Mouse (Mus musculus) embryonic facial prominence, embryonic 14.5 days (tissue): Measurements from ENCODE around the gene Dis3l. TPM values are rescaled to one million over a fixed set of nuclear protein-coding genes. Genes with fewer than 3 reads are reported as not detected.

Experiments used
- ATAC-seq: fragments of 200-750 bp; cut with Nextera tagmentation; 2 replicates; pipeline ENCODE4 v1.8.0; 2017; ENCODE audit warnings: low read depth, moderate number of reproducible peaks, moderate TSS enrichment
- DNase-seq: peaks from one replicate; pipeline ENCODE4 v3.0.0-alpha.2; 2015; ENCODE audit warnings: low spot score
- H3K27ac ChIP-seq: fragments of 300-500 bp; sonication (generic); replicated peaks from 2 replicates; pipeline ENCODE4 v1.5.1; 2014; ENCODE audit warnings: low read depth, mild to moderate bottlenecking, low read length, moderate library complexity
- H3K27me3 ChIP-seq: fragments of 300-500 bp; sonication (generic); replicated peaks from 2 replicates; pipeline ENCODE4 v1.6.1; 2014; ENCODE audit warnings: low read length; ENCODE audit not compliant: control insufficient read depth, insufficient read depth
- H3K36me3 ChIP-seq: fragments of 300-500 bp; sonication (generic); 2 replicates; pipeline ENCODE4 v1.6.1; 2014; ENCODE audit warnings: low read length, mixed read lengths; ENCODE audit not compliant: control insufficient read depth, insufficient read depth
- H3K4me1 ChIP-seq: fragments of 300-500 bp; sonication (generic); 2 replicates; pipeline ENCODE4 v1.6.1; 2014; ENCODE audit warnings: antibody characterized with exemption, low read length; ENCODE audit not compliant: control insufficient read depth, insufficient read depth
- H3K4me2 ChIP-seq: fragments of 300-500 bp; sonication (generic); 2 replicates; pipeline ENCODE4 v1.6.1; 2014; ENCODE audit warnings: low read depth, mild to moderate bottlenecking, low read length, moderate library complexity, mixed read lengths
- H3K4me3 ChIP-seq: fragments of 300-500 bp; sonication (generic); 2 replicates; pipeline ENCODE4 v1.5.1; 2014; ENCODE audit warnings: low read depth, mild to moderate bottlenecking, low read length
- H3K9ac ChIP-seq: fragments of 300-500 bp; sonication (generic); 2 replicates; pipeline ENCODE4 v1.6.1; 2014; ENCODE audit warnings: low read depth, mild to moderate bottlenecking, low read length, moderate library complexity, mixed read lengths
- H3K9me3 ChIP-seq: fragments of 300-500 bp; sonication (generic); 2 replicates; pipeline ENCODE4 v1.6.1; 2016; ENCODE audit warnings: low read length; ENCODE audit not compliant: control insufficient read depth
- WGBS: fragments of 180-500 bp; shearing (Covaris S2); extraction: QIAGEN DNeasy Blood & Tissue Kit; methylation state at CpG from one replicate; pipeline ENCODE4 v1.1.7; 2014; 5-methylcytosine and 5-hydroxymethylcytosine counted together
- polyA plus RNA-seq: library from polyadenylated mRNA; unstranded; fragments of >200 nt; fragmentation: Nextera tagmentation; extraction: Ambion mirVana; gene quantifications from 2 replicates; pipeline ENCODE4 v1.2.1, GENCODE M21; 2014

The Dis3l gene
- polyA plus RNA-seq, 1 experiment from 2014 or later: 19.6 TPM

- Histone ChIP-seq H3K27ac (no peak overlapping the region), H3K36me3 (no peaks in the 10 kb centered on the region), H3K9me3 (no peaks in the 10 kb centered on the region), H3K4me3 (no peak overlapping the region), H3K4me1 (no peaks in the 10 kb centered on the region), H3K4me2 (no peak overlapping the region), H3K27me3 (no peaks in the 10 kb centered on the region), H3K9ac (no peak overlapping the region)
- 57% methylated on average over 7 of the region's 7 CpGs for WGBS
- no peak for DNase-seq
- ATAC-seq: no peak
These were observed 28.8 kb upstream of the Dis3l start for GRCm38 (mm10) chr9:64369871-64370270.

DNA sequence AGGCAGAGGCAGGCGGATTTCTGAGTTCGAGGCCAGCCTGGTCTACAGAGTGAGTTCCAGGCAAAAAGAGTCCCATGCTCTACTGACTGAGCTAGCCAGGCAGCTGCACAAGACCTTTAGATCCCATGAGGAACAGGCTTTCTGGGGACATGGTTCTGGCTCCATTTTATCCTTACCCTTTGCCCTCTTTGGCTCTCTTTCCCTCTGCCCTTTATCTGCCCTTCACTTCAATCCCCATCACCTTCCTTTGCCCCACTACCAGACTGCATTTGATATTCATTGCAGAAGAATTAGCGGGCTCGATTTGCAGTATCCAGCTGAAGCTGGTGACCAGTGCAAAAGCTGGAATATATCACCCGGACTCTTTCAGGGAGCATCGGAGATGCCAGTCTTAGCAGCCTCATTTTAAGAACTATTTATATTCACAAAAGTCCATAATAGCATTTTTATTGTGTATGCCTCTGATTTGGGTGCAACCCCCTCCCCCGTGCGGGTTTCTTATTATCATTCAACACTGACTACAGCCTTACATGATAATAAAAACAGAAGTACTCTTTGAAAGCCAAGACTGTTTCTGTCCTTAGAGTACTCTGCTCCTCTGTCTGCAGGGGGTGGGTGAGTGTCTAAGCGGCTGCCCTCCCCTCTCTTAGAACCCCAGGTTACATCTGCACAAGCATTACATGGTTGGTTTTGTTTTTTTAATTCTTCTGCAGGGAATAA is 20.3 kb upstream of the Dis3l start:
- ATAC-seq: no peak
- Histone ChIP-seq H3K27me3 (no peaks in the 10 kb centered on the region), H3K36me3 (no peaks in the 10 kb centered on the region), H3K9ac (no peak overlapping the region), H3K4me1 (no peaks in the 10 kb centered on the region), H3K9me3 (no peaks in the 10 kb centered on the region), H3K4me2 (no peak overlapping the region), H3K4me3 (no peak overlapping the region), H3K27ac (no peak overlapping the region)
- 83% methylated on average over 9 of the region's 9 CpGs for WGBS
- DNase-seq: no peak

- DNase-seq (no peak), ATAC-seq (no peak)
- Histone ChIP-seq H3K4me3 (no peak overlapping the region), H3K4me2 (no peak overlapping the region), H3K9ac (no peak overlapping the region), H3K27me3 (no peaks in the 10 kb centered on the region), H3K4me1 (no peaks in the 10 kb centered on the region), H3K36me3 (no peaks in the 10 kb centered on the region), H3K9me3 (no peaks in the 10 kb centered on the region), H3K27ac (no peak overlapping the region)
- WGBS: 87% methylated on average over 7 of the region's 7 CpGs
These were observed 14.5 kb upstream of the Dis3l start for GRCm38 (mm10) chr9:64355627-64356026.

- Histone ChIP-seq H3K4me1 (no peaks in the 10 kb centered on the region), H3K27ac (no peak overlapping the region), H3K36me3 (no peaks in the 10 kb centered on the region), H3K27me3 (no peaks in the 10 kb centered on the region), H3K4me3 (no peak overlapping the region), H3K9me3 (no peaks in the 10 kb centered on the region), H3K4me2 (no peak overlapping the region), H3K9ac (no peak overlapping the region)
- DNase-seq (no peak), ATAC-seq (no peak)
- WGBS: 45% methylated on average over 3 of the region's 3 CpGs
These were observed 10.1 kb upstream of the Dis3l start for GRCm38 (mm10) chr9:64351191-64351590.

DNA sequence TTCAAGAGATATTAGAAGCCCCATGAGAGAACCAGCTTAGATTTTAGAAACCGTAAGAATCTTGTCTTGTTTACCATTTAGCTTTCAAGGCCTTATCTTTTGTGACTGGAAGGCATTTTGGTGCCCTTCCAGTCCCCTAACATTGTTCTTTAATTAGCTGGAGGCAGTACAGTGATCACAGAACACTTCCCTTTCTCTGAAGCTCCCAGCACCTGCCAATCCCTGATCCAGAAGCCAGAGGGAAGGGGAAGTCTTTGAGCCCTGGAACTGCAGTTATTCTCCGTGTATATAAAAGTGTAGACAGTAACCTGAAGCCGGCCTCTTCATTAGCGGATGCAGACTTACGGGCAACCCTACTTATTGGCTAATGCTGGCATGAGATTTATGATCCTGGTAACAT is 8.4 kb upstream of the Dis3l start:
- no peak overlapping the region for H3K27ac ChIP-seq
- no peaks in the 10 kb centered on the region for H3K4me1 ChIP-seq
- no peaks in the 10 kb centered on the region for H3K27me3 ChIP-seq
- H3K4me3 ChIP-seq: no peak overlapping the region
- no peaks in the 10 kb centered on the region for H3K36me3 ChIP-seq
- 55% methylated on average over 5 of the region's 5 CpGs for WGBS
- no peak overlapping the region for H3K4me2 ChIP-seq
- no peak for ATAC-seq
- H3K9ac ChIP-seq: no peak overlapping the region
- no peak for DNase-seq
- H3K9me3 ChIP-seq: no peaks in the 10 kb centered on the region

DNA sequence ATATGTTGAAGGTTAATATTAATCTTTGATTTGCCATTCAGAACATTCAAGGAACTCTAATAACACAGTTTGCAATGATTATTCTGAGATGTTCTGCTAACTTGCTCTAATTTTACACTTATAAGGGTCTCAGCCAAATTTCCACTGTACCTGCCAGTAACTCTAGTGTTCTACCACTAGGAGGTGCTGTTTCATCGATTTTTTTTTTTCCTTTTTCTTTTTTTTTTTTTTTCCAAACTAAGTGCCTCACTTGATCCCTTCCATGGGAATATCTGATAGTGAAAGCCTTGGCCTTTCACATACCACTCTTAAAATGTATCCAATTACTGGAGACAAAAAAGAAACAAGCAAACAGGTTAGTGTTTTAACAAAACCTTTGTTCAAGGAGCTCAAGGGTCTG is 6.3 kb upstream of the Dis3l start:
- H3K4me1 ChIP-seq: no peaks in the 10 kb centered on the region
- WGBS: 0% methylated on average over 1 of the region's 1 CpGs
- no peak overlapping the region for H3K4me2 ChIP-seq
- no peaks in the 10 kb centered on the region for H3K36me3 ChIP-seq
- DNase-seq (peak; percentile 34), ATAC-seq (no peak)
- no peak overlapping the region for H3K4me3 ChIP-seq
- H3K9ac ChIP-seq: no peak overlapping the region
- H3K9me3 ChIP-seq: no peaks in the 10 kb centered on the region
- H3K27me3 ChIP-seq: no peaks in the 10 kb centered on the region
- no peak overlapping the region for H3K27ac ChIP-seq

- Histone ChIP-seq H3K36me3 (no peaks in the 10 kb centered on the region), H3K9ac (no peak overlapping the region), H3K27me3 (no peaks in the 10 kb centered on the region), H3K4me1 (peaks cover 4% of the 10 kb centered on the region; the same call in 1 of the 2 replicates), H3K27ac (no peak overlapping the region), H3K4me3 (no peak overlapping the region), H3K9me3 (no peaks in the 10 kb centered on the region), H3K4me2 (no peak overlapping the region)
- ATAC-seq (no peak), DNase-seq (no peak)
- 55% methylated on average over 5 of the region's 5 CpGs for WGBS
These were observed 4.8 kb upstream of the Dis3l start for GRCm38 (mm10) chr9:64345931-64346330.

DNA sequence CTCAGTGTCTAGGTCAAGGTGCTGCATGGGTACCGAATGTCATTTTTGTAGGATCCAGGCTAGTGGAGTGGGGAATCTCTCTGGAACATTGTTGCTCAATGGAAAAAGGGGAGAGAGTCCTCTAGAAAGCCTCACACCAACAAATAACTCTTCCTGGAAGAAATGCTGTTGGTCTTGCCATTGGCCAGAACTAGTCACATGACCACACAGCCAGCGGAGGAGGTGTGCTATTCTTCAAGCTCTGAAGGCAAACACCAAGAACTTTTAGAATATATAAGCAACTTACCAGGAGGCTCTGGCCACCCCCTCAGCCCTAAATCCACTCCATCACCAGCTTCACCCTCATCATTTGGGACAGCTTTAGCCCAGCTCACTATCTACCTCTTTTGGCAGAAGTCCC is 2.6 kb upstream of the Dis3l start:
- DNase-seq: no peak
- Histone ChIP-seq H3K27me3 (no peaks in the 10 kb centered on the region), H3K9me3 (no peaks in the 10 kb centered on the region), H3K9ac (no peak overlapping the region), H3K36me3 (no peaks in the 10 kb centered on the region), H3K4me2 (no peak overlapping the region), H3K4me1 (peaks cover 4% of the 10 kb centered on the region; the same call in 1 of the 2 replicates), H3K4me3 (no peak overlapping the region), H3K27ac (no peak overlapping the region)
- ATAC-seq: no peak
- WGBS: 83% methylated on average over 2 of the region's 2 CpGs

DNA sequence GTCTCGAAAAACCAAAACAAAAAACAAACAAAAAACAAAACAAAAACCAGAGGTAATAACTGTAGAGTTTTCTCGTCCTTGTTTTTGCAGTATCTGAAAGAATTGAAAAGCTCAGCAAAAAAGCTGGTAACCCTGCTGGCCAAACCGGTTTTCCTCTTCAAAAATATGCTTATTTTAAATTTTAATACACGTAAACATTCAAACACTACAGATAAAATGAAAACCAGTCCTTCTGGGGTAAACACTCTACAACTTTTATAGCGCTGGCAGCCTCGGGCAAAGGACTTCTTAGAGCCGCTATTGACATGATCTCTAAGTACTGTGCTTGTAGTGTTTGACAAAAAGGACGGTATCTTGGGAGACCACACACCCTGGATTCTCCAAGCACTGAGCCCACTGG is 583 bp upstream of the Dis3l start:
- peak overlapping the region; percentile 55 for H3K4me2 ChIP-seq
- 75% methylated on average over 8 of the region's 8 CpGs for WGBS
- H3K27me3 ChIP-seq: no peaks in the 10 kb centered on the region
- H3K36me3 ChIP-seq: peaks cover 12% of the 10 kb centered on the region; the same call in 1 of the 2 replicates
- ATAC-seq (no peak), DNase-seq (peak; percentile 25)
- peak overlapping the region; percentile 98 for H3K9ac ChIP-seq
- H3K4me1 ChIP-seq: peaks cover 4% of the 10 kb centered on the region; the same call in 1 of the 2 replicates
- peak overlapping the region; percentile 62 for H3K4me3 ChIP-seq
- no peaks in the 10 kb centered on the region for H3K9me3 ChIP-seq
- H3K27ac ChIP-seq: peak overlapping the region; percentile 99
